Mouse (Mus musculus) olfactory bulb, adult 2 months (tissue): ENCODE measurements at regions not wholly inside any gene's neighbourhood (a gene's known extent, or its start where the extent isn't known, plus 50 kb on each side); places are given as distances from the start of the nearest gene placed in this dataset.

Experiments used
- H3K27ac ChIP-seq: fragments of 200-500 bp; 2 replicates; pipeline ENCODE4 v1.5.1; 2012; ENCODE audit warnings: low read depth, low read length; ENCODE audit not compliant: insufficient read depth
- H3K4me1 ChIP-seq: fragments of 200-500 bp; 2 replicates; pipeline ENCODE4 v1.6.1; 2012; ENCODE audit warnings: low read length; ENCODE audit not compliant: control insufficient read depth, insufficient read depth
- H3K4me3 ChIP-seq: fragments of 200-500 bp; 2 replicates; pipeline ENCODE4 v1.5.1; 2012; ENCODE audit warnings: mild to moderate bottlenecking, low read depth, low read length, moderate library complexity; ENCODE audit not compliant: insufficient read depth
- CTCF ChIP-seq: fragments of 200-500 bp; IDR thresholded peaks from 2 replicates; pipeline ENCODE4 v1.5.1; 2012; ENCODE audit warnings: low read depth, mild to moderate bottlenecking, low read length, moderate library complexity; ENCODE audit not compliant: insufficient read depth
- POLR2A ChIP-seq: fragments of 200-500 bp; IDR thresholded peaks from 2 replicates; pipeline ENCODE4 v1.6.1; 2012; ENCODE audit warnings: mild to moderate bottlenecking, low read depth, low read length, moderate library complexity; ENCODE audit not compliant: insufficient read depth
- WGBS: fragments of 180-500 bp; shearing (Covaris S2); methylation state at CpG from one replicate; pipeline ENCODE4 v1.1.7; 2018; 5-methylcytosine and 5-hydroxymethylcytosine counted together

- H3K4me3 ChIP-seq = no peak overlapping the region
- TF ChIP-seq POLR2A (no peak), CTCF (no peak)
- WGBS = 54% methylated on average over 17 of the region's 17 CpGs
- H3K4me1 ChIP-seq = no peaks in the 10 kb centered on the region
- H3K27ac ChIP-seq = no peak overlapping the region
These were observed 129.0 kb downstream of the Basp1 start for GRCm38 (mm10) chr15:25284354-25285199.

DNA sequence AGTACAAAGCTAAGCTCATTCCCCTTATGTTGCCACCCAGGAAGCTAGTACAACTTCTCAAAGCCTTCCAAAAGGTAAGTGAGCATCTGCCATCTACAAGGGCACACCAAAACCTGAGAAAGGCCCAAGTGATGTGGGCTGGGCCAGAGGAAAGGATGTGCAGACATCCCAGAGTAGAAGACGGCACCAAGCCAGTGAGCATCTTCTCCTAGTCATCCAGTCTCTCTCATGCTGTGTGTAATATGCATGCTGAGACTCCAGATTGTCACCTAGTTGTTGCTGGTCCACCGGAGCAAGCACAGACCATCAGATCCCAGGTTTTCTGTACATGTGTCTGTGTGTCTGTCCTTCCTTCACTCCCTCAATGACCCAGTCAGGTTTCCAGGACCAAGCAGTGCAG is 129.9 kb downstream of the Basp1 start:
- Histone ChIP-seq H3K4me1 (no peaks in the 10 kb centered on the region), H3K27ac (no peak overlapping the region), H3K4me3 (no peak overlapping the region)
- TF ChIP-seq CTCF = no peak
- TF ChIP-seq POLR2A = no peak
- WGBS = 95% methylated on average over 2 of the region's 2 CpGs

DNA sequence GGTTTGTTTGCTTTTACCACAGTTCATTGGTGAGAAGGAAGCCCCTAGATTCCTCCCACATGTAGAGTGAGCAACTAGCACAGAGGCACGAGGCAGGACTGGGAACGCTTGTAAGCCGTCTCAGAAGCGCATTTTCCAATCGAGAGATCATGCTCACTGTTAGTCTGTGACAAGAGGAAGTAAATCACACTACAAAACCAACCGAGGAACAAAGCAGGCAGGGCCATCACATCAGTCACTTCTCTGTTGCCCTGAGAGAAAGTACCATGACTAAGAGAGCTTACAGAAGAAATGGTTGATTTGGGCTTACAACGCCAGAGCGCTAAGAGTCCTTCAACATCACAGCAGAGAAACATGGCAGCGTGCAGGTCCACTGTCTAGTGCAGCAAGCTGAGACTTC is 131.2 kb downstream of the Basp1 start:
- no peak overlapping the region for H3K4me3 ChIP-seq
- no peaks in the 10 kb centered on the region for H3K4me1 ChIP-seq
- H3K27ac ChIP-seq = no peak overlapping the region
- TF ChIP-seq POLR2A (no peak), CTCF (no peak)
- WGBS = 89% methylated on average over 9 of the region's 9 CpGs

- no peak overlapping the region for H3K27ac ChIP-seq
- no peaks in the 10 kb centered on the region for H3K4me1 ChIP-seq
- TF ChIP-seq POLR2A (no peak), CTCF (no peak)
- no peak overlapping the region for H3K4me3 ChIP-seq
These were observed 131.6 kb downstream of the Basp1 start for GRCm38 (mm10) chr15:25281942-25282341.

- Histone ChIP-seq H3K4me3 (no peak overlapping the region), H3K4me1 (no peaks in the 10 kb centered on the region), H3K27ac (no peak overlapping the region)
- TF ChIP-seq CTCF = no peak
- TF ChIP-seq POLR2A = no peak
- 62% methylated on average over 6 of the region's 6 CpGs for WGBS
These were observed 135.0 kb downstream of the Basp1 start for GRCm38 (mm10) chr15:25278317-25279156.

DNA sequence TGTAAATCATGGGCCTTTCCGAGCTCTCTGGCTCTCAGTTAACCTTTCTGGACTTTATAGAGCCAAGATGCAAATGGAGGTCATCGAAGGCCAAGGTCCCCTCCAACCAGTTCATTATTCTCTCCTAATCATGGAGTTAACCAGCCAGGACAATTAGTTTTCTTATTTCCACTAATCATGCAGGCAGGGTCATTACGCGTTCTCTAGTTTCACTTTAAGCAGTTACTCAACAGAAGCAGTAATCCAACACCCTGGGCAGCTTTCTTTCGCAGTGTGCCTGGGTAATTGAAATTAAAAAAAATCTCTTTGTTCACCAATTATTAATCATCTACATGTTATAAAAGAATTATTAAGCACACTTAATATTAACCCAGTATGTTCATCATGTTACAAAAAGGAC is 137.3 kb downstream of the Basp1 start:
- no peak overlapping the region for H3K4me3 ChIP-seq
- no peak overlapping the region for H3K27ac ChIP-seq
- H3K4me1 ChIP-seq = no peaks in the 10 kb centered on the region
- no peak for TF ChIP-seq POLR2A
- TF ChIP-seq CTCF = no peak
- WGBS = 76% methylated on average over 5 of the region's 5 CpGs

- 93% methylated on average over 5 of the region's 5 CpGs for WGBS
- TF ChIP-seq CTCF = no peak
- no peak for TF ChIP-seq POLR2A
- Histone ChIP-seq H3K4me1 (peaks cover 10% of the 10 kb centered on the region), H3K27ac (no peak overlapping the region), H3K4me3 (no peak overlapping the region)
These were observed 141.7 kb downstream of the Basp1 start for GRCm38 (mm10) chr15:25271886-25272285.

GRCm38 (mm10) chr15:25270349-25270748 is 143.2 kb downstream of the Basp1 start:
- TF ChIP-seq CTCF (no peak), POLR2A (no peak)
- Histone ChIP-seq H3K4me1 (peaks cover 10% of the 10 kb centered on the region), H3K4me3 (no peak overlapping the region), H3K27ac (no peak overlapping the region)
- WGBS = 44% methylated on average over 10 of the region's 10 CpGs

GRCm38 (mm10) chr15:25269345-25269996 is 144.1 kb downstream of the Basp1 start:
- WGBS = 40% methylated on average over 12 of the region's 12 CpGs
- H3K27ac ChIP-seq = no peak overlapping the region

More at GRCm38 (mm10) chr15:25269345-25269996, 144.1 kb downstream of the Basp1 start:
- no peak overlapping the region for H3K4me3 ChIP-seq
- TF ChIP-seq POLR2A (no peak), CTCF (no peak)
- peaks cover 10% of the 10 kb centered on the region for H3K4me1 ChIP-seq
